Mouse (Mus musculus) thymus, adult 2 months (tissue): ENCODE measurements around the gene Spib.

Experiments used
- CTCF ChIP-seq: fragments of 200-500 bp; IDR thresholded peaks from 2 replicates; pipeline ENCODE4 v1.5.1; 2012; ENCODE audit warnings: mild to moderate bottlenecking, control low read depth, low read length, moderate library complexity, borderline replicate concordance; ENCODE audit not compliant: control insufficient read depth, poor library complexity, insufficient read depth; ENCODE audit errors: extremely low read depth
- POLR2A ChIP-seq: fragments of 200-500 bp; IDR thresholded peaks from 2 replicates; pipeline ENCODE4 v1.6.1; 2012; ENCODE audit warnings: mild to moderate bottlenecking, low read length, control low read depth, moderate library complexity; ENCODE audit not compliant: control insufficient read depth, poor library complexity, insufficient read depth; ENCODE audit errors: extremely low read depth

DNA sequence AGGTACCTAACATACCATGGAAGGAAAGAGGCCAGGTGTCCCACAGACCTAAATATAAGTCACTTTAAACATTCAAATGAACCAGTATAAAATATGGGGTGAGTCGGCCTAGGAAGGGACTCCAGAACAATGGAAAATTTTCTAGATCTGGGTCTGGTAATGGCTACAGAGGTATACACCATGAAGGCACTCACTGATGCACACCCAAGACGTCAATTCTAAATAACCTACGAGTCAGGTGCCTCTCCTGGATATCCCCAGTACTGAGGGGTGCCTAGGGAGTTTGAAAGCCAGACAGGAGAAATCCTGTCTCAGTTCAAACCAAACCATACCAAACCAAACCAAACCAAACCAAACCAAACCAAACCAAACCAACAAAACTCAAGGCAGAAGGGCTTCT lies 1.4 kb downstream of the Spib start:
- TF ChIP-seq POLR2A (no peak), CTCF (no peak)
